Mouse (Mus musculus) cortical plate, adult 2 months (tissue): ENCODE results near the gene Egln2.

Experiments
- CTCF ChIP-seq: fragments of 200-500 bp; IDR thresholded peaks from 2 replicates; pipeline ENCODE4 v1.5.1; 2011; ENCODE audit warnings: mild to moderate bottlenecking, control low read depth, low read length; ENCODE audit not compliant: insufficient read depth; ENCODE audit errors: extremely low read depth
- POLR2A ChIP-seq: fragments of 200-500 bp; IDR thresholded peaks from 2 replicates; pipeline ENCODE4 v1.6.1; 2011; ENCODE audit warnings: mild to moderate bottlenecking, low read length, control low read depth; ENCODE audit not compliant: insufficient read depth; ENCODE audit errors: extremely low read depth

- no peak for TF ChIP-seq CTCF
- TF ChIP-seq POLR2A, result no peak
Observed at GRCm38 (mm10) chr7:27212626-27213025, 46.0 kb upstream of the Egln2 start.
